Mouse (Mus musculus): Measurements from ENCODE around the gene Tuba3a. TPM values are rescaled to one million over a fixed set of nuclear protein-coding genes. Genes with fewer than 3 reads are reported as not detected.

Tuba3a gene
- 1 to 10 TPM; 1.3 to 1.8 TPM for polyA plus RNA-seq (2017; shearing (Covaris generic))

GRCm38 (mm10) chr6:125285890-125286289 is at the start of gene Tuba3a:
Gene Tuba3a (minus strand): TSS chr6:125286042.
- ATAC-seq = no peak

GRCm38 (mm10) chr6:125334356-125334755 is 48.5 kb upstream of the Tuba3a start:
- ATAC-seq = no peak

- no peak for ATAC-seq
Measured at GRCm38 (mm10) chr6:125333112-125333899, 47.5 kb upstream of the Tuba3a start.

- ATAC-seq = no peak
Measured at GRCm38 (mm10) chr6:125330626-125331326, 44.9 kb upstream of the Tuba3a start.

GRCm38 (mm10) chr6:125328243-125328642 is 42.4 kb upstream of the Tuba3a start:
- ATAC-seq = no peak

- no peak for ATAC-seq
Measured at GRCm38 (mm10) chr6:125325337-125325736, 39.5 kb upstream of the Tuba3a start.

GRCm38 (mm10) chr6:125323547-125323946 is 37.7 kb upstream of the Tuba3a start:
- no peak for ATAC-seq

GRCm38 (mm10) chr6:125322794-125323193 is 37.0 kb upstream of the Tuba3a start:
- ATAC-seq = no peak

- no peak for ATAC-seq
Measured at GRCm38 (mm10) chr6:125321114-125321855, 35.4 kb upstream of the Tuba3a start.

GRCm38 (mm10) chr6:125320323-125320722 is 34.5 kb upstream of the Tuba3a start, which contains the start of gene Scnn1a:
Gene Scnn1a (plus strand): TSS chr6:125320659.
- ATAC-seq = no peak

GRCm38 (mm10) chr6:125319919-125320296 is 34.1 kb upstream of the Tuba3a start:
- no peak for ATAC-seq

GRCm38 (mm10) chr6:125318981-125319918 is 33.4 kb upstream of the Tuba3a start:
- no peak for ATAC-seq

- ATAC-seq = no peak
Measured at GRCm38 (mm10) chr6:125317077-125317476, 31.2 kb upstream of the Tuba3a start.

GRCm38 (mm10) chr6:125314746-125315145 is 28.9 kb upstream of the Tuba3a start:
- ATAC-seq = no peak

- no peak for ATAC-seq
Measured at GRCm38 (mm10) chr6:125314231-125314563, 28.4 kb upstream of the Tuba3a start.

- no peak for ATAC-seq
Measured at GRCm38 (mm10) chr6:125313546-125314230, 27.8 kb upstream of the Tuba3a start, which contains the start of gene Ltbr. Gene Ltbr (minus strand): TSS chr6:125313885.

- ATAC-seq = no peak
Measured at GRCm38 (mm10) chr6:125312581-125313355, 26.9 kb upstream of the Tuba3a start.

- no peak for ATAC-seq
Measured at GRCm38 (mm10) chr6:125312171-125312570, 26.3 kb upstream of the Tuba3a start.

GRCm38 (mm10) chr6:125309406-125309805 is 23.6 kb upstream of the Tuba3a start:
- ATAC-seq = no peak

GRCm38 (mm10) chr6:125308921-125309320 is 23.1 kb upstream of the Tuba3a start:
- no peak for ATAC-seq

GRCm38 (mm10) chr6:125307091-125307490 is 21.2 kb upstream of the Tuba3a start:
- no peak for ATAC-seq
